ENCODE assay signal across 8 mouse cellular contexts in the genomic region with DNA sequence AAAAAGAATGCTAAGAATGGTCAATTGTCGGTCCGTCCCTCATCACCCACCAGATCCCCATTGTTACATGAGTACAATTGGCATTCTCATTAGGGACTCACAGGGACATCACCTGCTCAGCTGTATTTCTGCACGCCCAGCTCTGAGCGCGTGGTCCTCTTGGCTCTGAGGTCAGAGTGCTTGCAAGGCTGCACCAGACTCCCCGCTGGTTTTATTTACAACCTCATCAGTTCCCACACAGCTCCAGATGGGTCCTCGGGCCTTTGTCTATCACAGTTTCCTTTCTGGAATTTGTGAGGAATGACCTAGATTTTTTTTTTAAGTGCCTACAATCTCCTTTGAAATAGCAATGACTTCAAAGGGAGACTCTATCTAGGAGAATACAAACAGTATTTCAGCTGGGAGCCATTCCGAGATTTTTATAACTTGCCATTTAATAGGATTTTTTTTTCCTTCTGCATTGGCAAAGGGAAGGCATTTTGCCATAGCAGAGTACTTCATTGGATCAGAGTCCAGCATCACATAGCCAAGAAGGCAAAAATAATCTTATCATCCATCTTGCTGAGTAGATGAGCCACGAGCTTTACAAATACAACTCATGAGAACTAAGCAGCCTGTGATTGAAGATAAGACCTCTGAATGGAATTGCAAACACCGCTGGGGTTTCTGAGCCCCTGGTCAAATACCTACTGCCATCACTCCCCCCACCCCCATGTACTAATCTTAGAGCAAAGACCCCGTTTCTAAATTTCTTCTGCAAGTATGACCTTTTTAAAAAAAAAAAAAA.
DNase-seq lines count a peak whose midpoint lies in the region; ATAC-seq and TF ChIP-seq lines count a peak whose summit lies in the region.

No protein-coding gene starts in this region.

- DNase-seq in limb, embryonic 11.5 days (ENCODE audit: low spot score): peak; percentile 61
- no peak for DNase-seq in limb, embryonic 10.5 days (ENCODE audit: low spot score)
- DNase-seq in forebrain, embryonic 11.5 days (ENCODE audit: low spot score): peak; percentile 59
- peak; percentile 22 to 70 for DNase-seq in left cerebral cortex, postnatal 25 days (ENCODE audit: low spot score in 2 of 2)
- DNase-seq in right cerebral cortex, postnatal 25 days: peak; percentile 18
- DNase-seq in gastrocnemius, postnatal 25 days: no peak
- DNase-seq in lung, adult 2 months: no peak
- no peak for DNase-seq in kidney, adult 2 months

- TF ChIP-seq CTCF in lung, adult 2 months (IDR thresholded peaks at IDR 0.05; ENCODE audit: insufficient read depth, low read length): no peak
- TF ChIP-seq CTCF in kidney, adult 2 months (conservative IDR thresholded peaks at IDR 0.05; ENCODE audit: insufficient read depth, insufficient read length, low read depth, low read length): no peak

- H3K4me2 ChIP-seq in limb, embryonic 11.5 days (ENCODE audit: low read depth, severe bottlenecking): no peak overlapping the region
- H3K4me2 ChIP-seq in forebrain, embryonic 11.5 days (ENCODE audit: low read depth, low read length, severe bottlenecking): no peak overlapping the region

- no peak overlapping the region for H3K9ac ChIP-seq in limb, embryonic 11.5 days (ENCODE audit: low read length)
- H3K9ac ChIP-seq in forebrain, embryonic 11.5 days (ENCODE audit: low read length): no peak overlapping the region

- no peaks in the 10 kb centered on the region for H3K27me3 ChIP-seq in limb, embryonic 11.5 days (ENCODE audit: control insufficient read depth, insufficient read depth, low read length)
- no peaks in the 10 kb centered on the region for H3K27me3 ChIP-seq in limb, embryonic 10.5 days (ENCODE audit: low read depth, poor library complexity, severe bottlenecking)
- H3K27me3 ChIP-seq in forebrain, embryonic 11.5 days (ENCODE audit: control insufficient read depth, insufficient read depth, low read length): no peaks in the 10 kb centered on the region
- H3K27me3 ChIP-seq in kidney, adult 2 months (replicated peaks; ENCODE audit: control insufficient read depth, insufficient read depth, low read length): no peaks in the 10 kb centered on the region

- no peaks in the 10 kb centered on the region for H3K9me3 ChIP-seq in limb, embryonic 11.5 days (ENCODE audit: control insufficient read depth, low read length)
- no peaks in the 10 kb centered on the region for H3K9me3 ChIP-seq in limb, embryonic 10.5 days (replicated peaks)
- no peaks in the 10 kb centered on the region for H3K9me3 ChIP-seq in forebrain, embryonic 11.5 days (ENCODE audit: control insufficient read depth, low read length)

- no peaks in the 10 kb centered on the region for H3K36me3 ChIP-seq in limb, embryonic 11.5 days (ENCODE audit: control insufficient read depth, insufficient read depth, low read length)
- no peaks in the 10 kb centered on the region for H3K36me3 ChIP-seq in limb, embryonic 10.5 days
- no peaks in the 10 kb centered on the region for H3K36me3 ChIP-seq in forebrain, embryonic 11.5 days (ENCODE audit: control insufficient read depth, insufficient read depth, low read length)
- H3K36me3 ChIP-seq in kidney, adult 2 months (ENCODE audit: control insufficient read depth, insufficient read depth, low read length): no peaks in the 10 kb centered on the region

- ATAC-seq in limb, embryonic 11.5 days (ENCODE audit: insufficient number of reproducible peaks, low FRiP score, low TSS enrichment, low read depth): no peak
- peak; percentile 78 for ATAC-seq in forebrain, embryonic 11.5 days (replicated peaks; ENCODE audit: low FRiP score)

- H3K4me3 ChIP-seq in limb, embryonic 11.5 days (ENCODE audit: low read depth, low read length): no peak overlapping the region
- H3K4me3 ChIP-seq in limb, embryonic 10.5 days: no peak overlapping the region
- H3K4me3 ChIP-seq in forebrain, embryonic 11.5 days (ENCODE audit: low read depth, low read length): no peak overlapping the region
- H3K4me3 ChIP-seq in lung, adult 2 months (replicated peaks; ENCODE audit: extremely low read depth, low read depth, low read length): no peak overlapping the region
- no peak overlapping the region for H3K4me3 ChIP-seq in kidney, adult 2 months (ENCODE audit: insufficient read depth, low read depth, low read length)

- H3K27ac ChIP-seq in limb, embryonic 11.5 days (replicated peaks; ENCODE audit: low read depth, low read length): no peak overlapping the region
- no peak overlapping the region for H3K27ac ChIP-seq in limb, embryonic 10.5 days
- H3K27ac ChIP-seq in forebrain, embryonic 11.5 days (ENCODE audit: low read depth, low read length): no peak overlapping the region
- no peak overlapping the region for H3K27ac ChIP-seq in kidney, adult 2 months (ENCODE audit: insufficient read depth, low read depth, low read length)

- intact Hi-C loops in left cerebral cortex, postnatal 25 days (cut with DNase I): loop anchor here (2.0 kb wide), 1 partner anchor 87 kb away; no protein-coding TSS in a partner anchor

- no peak for TF ChIP-seq POLR2A in lung, adult 2 months (IDR thresholded peaks at IDR 0.05; ENCODE audit: borderline replicate concordance, extremely low read depth, low read depth, low read length)
- no peak for TF ChIP-seq POLR2A in kidney, adult 2 months (IDR thresholded peaks at IDR 0.05; ENCODE audit: low read depth, low read length)

- 11% methylated on average over 11 of the region's 11 CpGs for WGBS in limb, embryonic 11.5 days
- 16% methylated on average over 11 of the region's 11 CpGs for WGBS in limb, embryonic 10.5 days
- WGBS in forebrain, embryonic 11.5 days: 3% methylated on average over 11 of the region's 11 CpGs
- WGBS in lung, adult 2 months: 17% methylated on average over 11 of the region's 11 CpGs
- 21% methylated on average over 11 of the region's 11 CpGs for WGBS in kidney, adult 2 months

- H3K4me1 ChIP-seq in limb, embryonic 11.5 days (ENCODE audit: control insufficient read depth, insufficient read depth, low read length): peaks cover 2% of the 10 kb centered on the region; the same call in 1 of the 2 replicates
- peaks cover 19% of the 10 kb centered on the region for H3K4me1 ChIP-seq in limb, embryonic 10.5 days
- 0 out of 2 replicates have a peak, but pooled peaks cover 2% of the 10 kb centered on the region for H3K4me1 ChIP-seq in forebrain, embryonic 11.5 days (replicated peaks; ENCODE audit: control insufficient read depth, insufficient read depth, low read length)
- H3K4me1 ChIP-seq in lung, adult 2 months (ENCODE audit: control insufficient read depth, insufficient read depth, low read length): 0 out of 2 replicates have a peak, but pooled peaks cover 2% of the 10 kb centered on the region
- no peaks in the 10 kb centered on the region for H3K4me1 ChIP-seq in kidney, adult 2 months (ENCODE audit: control insufficient read depth, insufficient read depth, low read length)

Comparison
In these comparisons a context has a peak if more than half of its experiments do, and no peak if none do; other contexts are left out.
1. DNase-seq: peak in limb, embryonic 11.5 days (single experiment), forebrain, embryonic 11.5 days (single experiment), left cerebral cortex, postnatal 25 days (2 of 2) and right cerebral cortex, postnatal 25 days (single experiment); none in limb, embryonic 10.5 days (single experiment), gastrocnemius, postnatal 25 days (single experiment), lung, adult 2 months (single experiment) and kidney, adult 2 months (single experiment).